Mouse (Mus musculus) stomach, embryonic 15.5 days (tissue): ENCODE results near the gene Efna3. TPM values are rescaled to one million over a fixed set of nuclear protein-coding genes. Genes with fewer than 3 reads are reported as not detected.

Source experiments
- ATAC-seq: fragments of 200-750 bp; cut with Nextera tagmentation; 2 replicates; pipeline ENCODE4 v1.8.0; 2017; ENCODE audit warnings: low read depth, moderate number of reproducible peaks, moderate TSS enrichment; ENCODE audit not compliant: insufficient read depth, low FRiP score
- H3K27ac ChIP-seq: fragments of 300-500 bp; sonication (generic); 2 replicates; pipeline ENCODE4 v1.5.1; 2015; ENCODE audit warnings: mild to moderate bottlenecking, inconsistent platforms
- H3K27me3 ChIP-seq: fragments of 300-500 bp; sonication (generic); replicated peaks from 2 replicates; pipeline ENCODE4 v1.6.1; 2015; ENCODE audit warnings: inconsistent platforms
- H3K36me3 ChIP-seq: fragments of 300-500 bp; sonication (generic); 2 replicates; pipeline ENCODE4 v1.6.1; 2015; ENCODE audit warnings: inconsistent platforms
- H3K4me1 ChIP-seq: fragments of 300-500 bp; sonication (generic); 2 replicates; pipeline ENCODE4 v1.6.1; 2015; ENCODE audit warnings: inconsistent platforms
- H3K4me2 ChIP-seq: fragments of 300-500 bp; sonication (generic); 2 replicates; pipeline ENCODE4 v1.6.1; 2015; ENCODE audit warnings: mild to moderate bottlenecking, inconsistent platforms
- H3K4me3 ChIP-seq: fragments of 300-500 bp; sonication (generic); replicated peaks from 2 replicates; pipeline ENCODE4 v1.5.1; 2015; ENCODE audit warnings: inconsistent platforms
- H3K9ac ChIP-seq: fragments of 300-500 bp; sonication (generic); 2 replicates; pipeline ENCODE4 v1.6.1; 2015; ENCODE audit warnings: inconsistent platforms
- H3K9me3 ChIP-seq: fragments of 300-500 bp; sonication (generic); 2 replicates; pipeline ENCODE4 v1.6.1; 2016; ENCODE audit warnings: inconsistent platforms
- WGBS: fragments of 180-500 bp; shearing (Covaris S2); methylation state at CpG from one replicate; pipeline ENCODE4 v1.1.7; 2015; 5-methylcytosine and 5-hydroxymethylcytosine counted together
- polyA plus RNA-seq: library from polyadenylated mRNA; unstranded; fragments of >200 nt; fragmentation: Nextera tagmentation; extraction: Ambion mirVana; gene quantifications from 2 replicates; pipeline ENCODE4 v1.2.1, GENCODE M21; 2015

Gene Efna3
- polyA plus RNA-seq, 1 experiment from 2014 or later: 9.5 TPM

- H3K4me2 ChIP-seq: peak overlapping the region; percentile 82
- no peaks in the 10 kb centered on the region for H3K9me3 ChIP-seq
- 0 out of 2 replicates have a peak, but pooled peaks have one; percentile 1 for ATAC-seq
- H3K36me3 ChIP-seq: peaks cover 16% of the 10 kb centered on the region; the same call in 1 of the 2 replicates
- peaks cover 50% of the 10 kb centered on the region for H3K4me1 ChIP-seq
- peak overlapping the region; percentile 86 for H3K27ac ChIP-seq
- under 1% methylated on average over 21 of the region's 21 CpGs for WGBS
- peak overlapping the region; percentile 65 for H3K9ac ChIP-seq
- H3K4me3 ChIP-seq: peak overlapping the region; percentile 79
- H3K27me3 ChIP-seq: no peaks in the 10 kb centered on the region
Measured at GRCm38 (mm10) chr3:89337062-89337720, 14.4 kb upstream of the Efna3 start.

- 16% methylated on average over 6 of the region's 6 CpGs for WGBS
- H3K27ac ChIP-seq: no peak overlapping the region
- no peaks in the 10 kb centered on the region for H3K27me3 ChIP-seq
- H3K4me1 ChIP-seq: peaks cover 56% of the 10 kb centered on the region
- H3K4me3 ChIP-seq: peak overlapping the region; percentile 79
- H3K9ac ChIP-seq: peak overlapping the region; percentile 65; the same call in 1 of the 2 replicates
- ATAC-seq: no peak
- no peaks in the 10 kb centered on the region for H3K9me3 ChIP-seq
- peak overlapping the region; percentile 82 for H3K4me2 ChIP-seq
- H3K36me3 ChIP-seq: peaks cover 16% of the 10 kb centered on the region; the same call in 1 of the 2 replicates
Measured at GRCm38 (mm10) chr3:89336529-89336928, 13.8 kb upstream of the Efna3 start.

- Histone ChIP-seq H3K9ac (no peak overlapping the region), H3K27ac (no peak overlapping the region), H3K9me3 (no peaks in the 10 kb centered on the region), H3K36me3 (peaks cover 16% of the 10 kb centered on the region; the same call in 1 of the 2 replicates), H3K4me2 (no peak overlapping the region), H3K4me1 (peaks cover 42% of the 10 kb centered on the region), H3K27me3 (no peaks in the 10 kb centered on the region), H3K4me3 (no peak overlapping the region)
- ATAC-seq: no peak
- 63% methylated on average over 11 of the region's 11 CpGs for WGBS
Measured at GRCm38 (mm10) chr3:89333053-89333452, 10.3 kb upstream of the Efna3 start.

GRCm38 (mm10) chr3:89332476-89332875 is 9.7 kb upstream of the Efna3 start:
- no peaks in the 10 kb centered on the region for H3K9me3 ChIP-seq
- 0 out of 2 replicates have a peak, but pooled peaks have one; percentile 8 for ATAC-seq
- no peaks in the 10 kb centered on the region for H3K27me3 ChIP-seq
- H3K27ac ChIP-seq: no peak overlapping the region
- no peak overlapping the region for H3K4me3 ChIP-seq
- peaks cover 16% of the 10 kb centered on the region; the same call in 1 of the 2 replicates for H3K36me3 ChIP-seq
- peaks cover 41% of the 10 kb centered on the region for H3K4me1 ChIP-seq
- H3K9ac ChIP-seq: no peak overlapping the region
- 49% methylated on average over 12 of the region's 12 CpGs for WGBS
- H3K4me2 ChIP-seq: no peak overlapping the region

GRCm38 (mm10) chr3:89332013-89332412 is 9.2 kb upstream of the Efna3 start:
- 54% methylated on average over 10 of the region's 10 CpGs for WGBS
- H3K4me1 ChIP-seq: peaks cover 41% of the 10 kb centered on the region
- no peak overlapping the region for H3K27ac ChIP-seq
- no peaks in the 10 kb centered on the region for H3K9me3 ChIP-seq
- H3K9ac ChIP-seq: no peak overlapping the region
- H3K36me3 ChIP-seq: peaks cover 16% of the 10 kb centered on the region; the same call in 1 of the 2 replicates
- no peak overlapping the region for H3K4me3 ChIP-seq
- no peak overlapping the region for H3K4me2 ChIP-seq
- ATAC-seq: no peak
- H3K27me3 ChIP-seq: no peaks in the 10 kb centered on the region

- H3K4me3 ChIP-seq: no peak overlapping the region
- H3K9me3 ChIP-seq: no peaks in the 10 kb centered on the region
- H3K4me1 ChIP-seq: peaks cover 37% of the 10 kb centered on the region
- peaks cover 16% of the 10 kb centered on the region; the same call in 1 of the 2 replicates for H3K36me3 ChIP-seq
- 0 out of 2 replicates have a peak, but pooled peaks have one; percentile 6 for ATAC-seq
- 63% methylated on average over 13 of the region's 13 CpGs for WGBS
- H3K4me2 ChIP-seq: no peak overlapping the region
- no peak overlapping the region for H3K9ac ChIP-seq
- H3K27ac ChIP-seq: peak overlapping the region; percentile 28; the same call in 1 of the 2 replicates
- no peaks in the 10 kb centered on the region for H3K27me3 ChIP-seq
Measured at GRCm38 (mm10) chr3:89331561-89331960, 8.8 kb upstream of the Efna3 start.

- WGBS: 28% methylated on average over 10 of the region's 10 CpGs
- Histone ChIP-seq H3K4me3 (no peak overlapping the region), H3K9me3 (no peaks in the 10 kb centered on the region), H3K27ac (no peak overlapping the region; the same call in 1 of the 2 replicates), H3K9ac (no peak overlapping the region), H3K4me1 (peaks cover 31% of the 10 kb centered on the region), H3K4me2 (no peak overlapping the region), H3K27me3 (no peaks in the 10 kb centered on the region), H3K36me3 (peaks cover 16% of the 10 kb centered on the region; the same call in 1 of the 2 replicates)
- no peak for ATAC-seq
Measured at GRCm38 (mm10) chr3:89330948-89331347, 8.2 kb upstream of the Efna3 start.

GRCm38 (mm10) chr3:89330346-89330745 is 7.6 kb upstream of the Efna3 start:
- 59% methylated on average over 3 of the region's 3 CpGs for WGBS
- H3K9ac ChIP-seq: no peak overlapping the region
- no peaks in the 10 kb centered on the region for H3K9me3 ChIP-seq
- H3K27me3 ChIP-seq: no peaks in the 10 kb centered on the region
- ATAC-seq: no peak
- no peak overlapping the region for H3K4me3 ChIP-seq
- H3K36me3 ChIP-seq: peaks cover 16% of the 10 kb centered on the region; the same call in 1 of the 2 replicates
- peaks cover 27% of the 10 kb centered on the region for H3K4me1 ChIP-seq
- no peak overlapping the region for H3K4me2 ChIP-seq
- H3K27ac ChIP-seq: no peak overlapping the region

GRCm38 (mm10) chr3:89328623-89329022 is 5.9 kb upstream of the Efna3 start:
- Histone ChIP-seq H3K9ac (no peak overlapping the region), H3K27me3 (no peaks in the 10 kb centered on the region), H3K4me3 (no peak overlapping the region), H3K4me2 (no peak overlapping the region), H3K4me1 (peaks cover 27% of the 10 kb centered on the region), H3K9me3 (no peaks in the 10 kb centered on the region), H3K27ac (no peak overlapping the region), H3K36me3 (peaks cover 4% of the 10 kb centered on the region; the same call in 1 of the 2 replicates)
- no peak for ATAC-seq
- WGBS: 14% methylated on average over 4 of the region's 4 CpGs

GRCm38 (mm10) chr3:89327371-89327870 is 4.7 kb upstream of the Efna3 start:
- Histone ChIP-seq H3K27me3 (no peaks in the 10 kb centered on the region), H3K4me1 (peaks cover 24% of the 10 kb centered on the region), H3K27ac (no peak overlapping the region), H3K4me3 (no peak overlapping the region), H3K9me3 (no peaks in the 10 kb centered on the region), H3K9ac (no peak overlapping the region), H3K4me2 (no peak overlapping the region), H3K36me3 (no peaks in the 10 kb centered on the region)
- no peak for ATAC-seq
- WGBS: 26% methylated on average over 9 of the region's 9 CpGs

- peaks cover 8% of the 10 kb centered on the region; the same call in 1 of the 2 replicates for H3K27me3 ChIP-seq
- 90% methylated on average over 8 of the region's 8 CpGs for WGBS
- no peak overlapping the region for H3K9ac ChIP-seq
- H3K36me3 ChIP-seq: no peaks in the 10 kb centered on the region
- H3K4me3 ChIP-seq: no peak overlapping the region
- H3K9me3 ChIP-seq: no peaks in the 10 kb centered on the region
- H3K4me1 ChIP-seq: peaks cover 26% of the 10 kb centered on the region
- H3K4me2 ChIP-seq: no peak overlapping the region
- no peak for ATAC-seq
- no peak overlapping the region for H3K27ac ChIP-seq
Measured at GRCm38 (mm10) chr3:89325882-89326281, 3.1 kb upstream of the Efna3 start.

- Histone ChIP-seq H3K4me1 (peaks cover 43% of the 10 kb centered on the region), H3K4me2 (peak overlapping the region; percentile 98), H3K9ac (peak overlapping the region; percentile 17; the same call in 1 of the 2 replicates), H3K9me3 (no peaks in the 10 kb centered on the region), H3K27me3 (peaks cover 35% of the 10 kb centered on the region), H3K36me3 (no peaks in the 10 kb centered on the region), H3K27ac (no peak overlapping the region), H3K4me3 (peak overlapping the region; percentile 59)
- ATAC-seq: no peak
- WGBS: 2% methylated on average over 14 of the region's 14 CpGs
Measured at GRCm38 (mm10) chr3:89322131-89322500, 649 bp downstream of the Efna3 start.
